Mouse (Mus musculus) gastrocnemius, postnatal 4 days (tissue): ENCODE data around the gene Uhrf1. TPM values are rescaled to one million over a fixed set of nuclear protein-coding genes. Genes with fewer than 3 reads are reported as not detected.
A peak's percentile ranks its signal among the peaks of the same experiment; 100 is the strongest.

Experiments used
- DNase-seq, 2 experiments: peaks; one replicate each; pipeline ENCODE4 v3.0.0; 2021 to 2022; ENCODE audit warnings: low spot score in 2 of 2, mixed read lengths in 2 of 2
- total RNA-seq, 2 experiments: library from RNA; stranded (reverse); gene quantifications; 2 replicates each; pipeline ENCODE4 v1.2.3; 2021

Uhrf1 gene
- total RNA-seq, 2 experiments from 2014 or later = 39.7 to 41.6 TPM

- DNase-seq = no peak
These were observed 6.9 kb upstream of the Uhrf1 start for GRCm38 (mm10) chr17:56296201-56296600.

- DNase-seq = no peak
These were observed 4.9 kb upstream of the Uhrf1 start for GRCm38 (mm10) chr17:56298238-56298637.

GRCm38 (mm10) chr17:56300186-56300585 lies 2.9 kb upstream of the Uhrf1 start, which contains the start of gene Arrdc5:
Gene Arrdc5, minus strand, starts transcription at chr17:56300286.
- DNase-seq = no peak

GRCm38 (mm10) chr17:56302363-56302996 lies 641 bp upstream of the Uhrf1 start:
- no peak for DNase-seq

GRCm38 (mm10) chr17:56303847-56304586 lies 896 bp downstream of the Uhrf1 start:
- peak; percentile 95 to 97 for DNase-seq

GRCm38 (mm10) chr17:56304718-56305117 lies 1.6 kb downstream of the Uhrf1 start:
- no peak for DNase-seq

GRCm38 (mm10) chr17:56305156-56305555 lies 2.0 kb downstream of the Uhrf1 start:
- no peak for DNase-seq

GRCm38 (mm10) chr17:56305826-56306225 lies 2.7 kb downstream of the Uhrf1 start:
- DNase-seq = no peak

- DNase-seq = no peak
These were observed 5.0 kb downstream of the Uhrf1 start for GRCm38 (mm10) chr17:56308088-56308487.

GRCm38 (mm10) chr17:56309191-56309945 lies 6.2 kb downstream of the Uhrf1 start:
- no peak for DNase-seq

- no peak for DNase-seq
These were observed 21.3 kb downstream of the Uhrf1 start for GRCm38 (mm10) chr17:56324419-56324818.

- DNase-seq = peak; percentile 99
These were observed 22.5 kb downstream of the Uhrf1 start, which contains the start of gene Kdm4b for GRCm38 (mm10) chr17:56325450-56326152. Gene Kdm4b, plus strand, starts transcription at chr17:56326062.

GRCm38 (mm10) chr17:56326153-56327147 lies 23.3 kb downstream of the Uhrf1 start:
- peak in 1 of 2 experiments; percentile 25 for DNase-seq

- no peak for DNase-seq
These were observed 26.1 kb downstream of the Uhrf1 start for GRCm38 (mm10) chr17:56329267-56329666.

- no peak for DNase-seq
These were observed 27.2 kb downstream of the Uhrf1 start for GRCm38 (mm10) chr17:56330345-56330744.

- no peak for DNase-seq
These were observed 28.1 kb downstream of the Uhrf1 start for GRCm38 (mm10) chr17:56331256-56331655.

GRCm38 (mm10) chr17:56332987-56333386 lies 29.9 kb downstream of the Uhrf1 start:
- no peak for DNase-seq

GRCm38 (mm10) chr17:56337190-56337589 lies 34.1 kb downstream of the Uhrf1 start:
- DNase-seq = peak in 1 of 2 experiments; percentile 48

- no peak for DNase-seq
These were observed 34.7 kb downstream of the Uhrf1 start for GRCm38 (mm10) chr17:56337791-56338190.

- peak in 1 of 2 experiments; percentile 35 for DNase-seq
These were observed 35.8 kb downstream of the Uhrf1 start for GRCm38 (mm10) chr17:56338909-56339308.
